Mouse (Mus musculus): ENCODE results near the gene D430041D05Rik.

The D430041D05Rik gene

DNA sequence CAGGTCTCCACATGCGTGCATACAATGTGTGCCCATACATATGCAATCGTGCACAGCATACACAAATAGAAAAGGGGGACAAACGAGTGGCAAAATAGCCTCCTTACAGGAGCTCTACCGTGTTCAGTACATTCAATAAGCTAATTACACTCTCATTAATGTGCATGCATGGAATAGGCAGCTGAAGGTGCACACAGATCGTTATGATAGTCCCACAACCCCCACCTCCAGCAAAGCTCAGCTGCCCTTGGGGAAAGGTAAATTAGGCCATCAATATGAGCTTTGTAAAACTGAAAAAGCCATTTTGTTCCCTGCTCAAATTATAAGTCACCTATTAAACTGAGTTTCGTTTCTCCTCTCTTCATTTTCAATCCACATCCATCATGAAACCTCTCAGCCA is 75.0 kb downstream of the D430041D05Rik start:
- 66% methylated on average over 6 of the region's 6 CpGs for WGBS

DNA sequence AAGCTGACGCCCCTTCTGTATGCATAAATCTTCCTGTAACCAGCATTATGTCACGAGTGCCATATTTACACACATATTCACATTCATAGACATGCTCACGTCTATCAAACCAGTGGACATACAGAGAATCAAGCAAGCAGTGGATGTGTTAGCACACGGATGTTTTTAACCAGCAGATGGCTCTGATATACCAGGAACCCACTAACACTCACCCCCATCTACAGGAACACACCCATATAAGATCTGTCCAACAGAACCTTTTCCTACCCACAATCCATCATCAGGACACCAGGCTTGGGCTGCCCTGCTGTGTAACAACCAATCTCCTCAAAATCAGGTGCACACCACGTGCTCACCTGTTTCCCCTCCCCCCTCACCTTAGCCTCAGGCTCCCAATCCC is 76.9 kb downstream of the D430041D05Rik start:
- WGBS = 37% methylated on average over 5 of the region's 5 CpGs

DNA sequence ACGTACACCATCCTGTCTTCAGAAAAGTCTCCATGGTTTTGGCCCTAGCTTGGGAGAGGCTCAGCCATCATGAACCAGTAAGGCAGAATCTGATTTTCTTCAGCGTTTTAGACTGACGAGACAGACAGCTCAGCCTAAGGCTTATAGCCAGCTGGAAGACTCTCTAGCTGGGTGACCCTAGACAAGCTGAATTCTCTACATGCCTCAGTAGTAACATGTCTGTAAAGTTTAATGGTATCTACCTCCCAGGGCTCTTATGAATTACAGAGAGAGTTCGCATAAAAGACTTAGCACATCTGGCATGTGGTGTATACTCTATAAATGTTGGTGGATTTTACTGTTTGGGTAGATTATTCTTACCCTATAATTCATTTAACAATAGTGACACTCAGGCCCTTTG is 78.1 kb downstream of the D430041D05Rik start:
- 57% methylated on average over 4 of the region's 4 CpGs for WGBS

DNA sequence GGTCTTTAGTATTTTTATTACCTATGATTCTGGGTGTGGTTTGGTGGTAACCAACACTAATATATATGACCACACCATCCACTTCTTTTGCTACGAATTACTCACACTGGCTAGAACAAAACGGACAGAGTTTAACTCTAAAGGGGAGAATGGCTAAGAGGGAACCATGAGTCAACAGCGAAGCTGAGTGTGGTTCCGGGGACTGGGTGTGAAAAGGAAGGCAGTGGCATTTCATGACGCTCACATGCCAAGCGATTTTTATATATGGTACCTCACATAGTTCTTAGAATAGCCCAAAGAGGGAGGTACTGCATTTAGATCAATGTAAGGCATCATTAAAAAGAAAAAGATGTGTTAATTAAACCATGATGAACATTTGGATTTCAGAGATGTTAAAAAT is 79.6 kb downstream of the D430041D05Rik start:
- WGBS = 54% methylated on average over 6 of the region's 6 CpGs

- WGBS = 43% methylated on average over 16 of the region's 16 CpGs
These were observed 83.6 kb downstream of the D430041D05Rik start for GRCm38 (mm10) chr2:104327116-104327794.

- WGBS = 45% methylated on average over 6 of the region's 6 CpGs
These were observed 87.0 kb downstream of the D430041D05Rik start for GRCm38 (mm10) chr2:104323773-104324172.

DNA sequence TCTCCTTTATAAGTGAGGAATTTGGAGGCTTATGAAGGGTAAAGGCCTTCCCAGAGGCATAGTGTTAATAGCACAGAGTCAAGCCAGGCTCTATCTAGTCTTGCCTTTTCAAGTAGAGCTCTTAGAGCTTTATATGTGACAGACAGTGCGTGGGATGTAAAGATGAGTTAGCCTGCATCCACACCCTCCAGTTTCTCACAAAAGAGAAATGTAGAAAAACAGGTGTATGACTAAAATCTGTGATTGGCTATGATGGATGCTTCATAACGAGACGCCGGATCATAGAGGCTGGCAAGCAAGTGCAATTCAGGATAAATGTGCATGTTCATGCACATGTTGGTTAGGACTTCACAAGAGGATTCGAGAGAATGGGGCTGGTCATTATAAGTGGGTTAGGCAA is 87.5 kb downstream of the D430041D05Rik start:
- WGBS = 43% methylated on average over 5 of the region's 5 CpGs

- WGBS = 58% methylated on average over 13 of the region's 13 CpGs
These were observed 90.7 kb downstream of the D430041D05Rik start for GRCm38 (mm10) chr2:104320061-104320624.

- WGBS = 77% methylated on average over 10 of the region's 10 CpGs
These were observed 91.4 kb downstream of the D430041D05Rik start for GRCm38 (mm10) chr2:104319443-104319842.

- 29% methylated on average over 8 of the region's 8 CpGs for WGBS
These were observed 91.9 kb downstream of the D430041D05Rik start for GRCm38 (mm10) chr2:104318881-104319280.

GRCm38 (mm10) chr2:104318259-104318658 is 92.6 kb downstream of the D430041D05Rik start:
- 58% methylated on average over 2 of the region's 2 CpGs for WGBS

- 34% methylated on average over 6 of the region's 6 CpGs for WGBS
These were observed 93.2 kb downstream of the D430041D05Rik start for GRCm38 (mm10) chr2:104317631-104318030.

GRCm38 (mm10) chr2:104316483-104316882 is 94.3 kb downstream of the D430041D05Rik start:
- 72% methylated on average over 8 of the region's 8 CpGs for WGBS

DNA sequence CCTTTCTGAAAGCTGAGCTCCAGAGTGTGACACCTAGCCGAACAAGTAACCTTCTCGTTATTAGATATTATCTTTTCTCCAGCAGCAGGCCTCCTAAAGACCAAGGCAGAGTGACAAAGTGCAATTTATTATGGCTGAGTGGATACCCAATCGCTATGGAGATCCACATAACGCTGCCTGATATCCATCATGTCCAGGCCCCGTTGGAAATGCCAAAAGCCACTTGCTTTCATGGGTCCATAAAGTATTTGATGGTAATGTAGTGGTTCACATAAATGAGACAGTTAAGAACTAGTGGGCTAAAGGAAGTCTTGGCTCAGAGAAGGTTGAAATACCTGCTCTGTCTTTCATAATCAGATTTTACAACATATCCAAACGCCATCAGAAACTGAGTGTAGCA is 97.6 kb downstream of the D430041D05Rik start:
- 84% methylated on average over 6 of the region's 6 CpGs for WGBS

DNA sequence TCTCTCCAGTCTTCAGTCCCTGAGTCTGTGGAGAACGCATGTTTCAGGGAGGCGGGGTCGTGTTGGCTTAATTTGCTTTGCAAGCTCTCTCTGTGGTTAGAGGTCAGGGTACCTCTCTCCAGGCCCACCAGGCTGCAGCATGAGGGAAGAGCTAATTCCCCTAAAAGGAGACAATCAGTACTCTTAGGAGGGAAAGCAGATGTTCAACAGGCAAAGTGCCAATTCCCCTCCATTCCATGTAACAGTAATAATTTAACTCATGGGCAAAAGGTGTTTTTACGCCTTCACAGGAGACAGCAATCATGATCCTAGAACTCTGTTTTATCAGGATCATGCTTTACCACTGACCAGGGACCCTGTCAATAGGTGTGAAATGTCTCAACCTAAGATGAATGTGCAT is 103.7 kb downstream of the D430041D05Rik start:
- 80% methylated on average over 4 of the region's 4 CpGs for WGBS

DNA sequence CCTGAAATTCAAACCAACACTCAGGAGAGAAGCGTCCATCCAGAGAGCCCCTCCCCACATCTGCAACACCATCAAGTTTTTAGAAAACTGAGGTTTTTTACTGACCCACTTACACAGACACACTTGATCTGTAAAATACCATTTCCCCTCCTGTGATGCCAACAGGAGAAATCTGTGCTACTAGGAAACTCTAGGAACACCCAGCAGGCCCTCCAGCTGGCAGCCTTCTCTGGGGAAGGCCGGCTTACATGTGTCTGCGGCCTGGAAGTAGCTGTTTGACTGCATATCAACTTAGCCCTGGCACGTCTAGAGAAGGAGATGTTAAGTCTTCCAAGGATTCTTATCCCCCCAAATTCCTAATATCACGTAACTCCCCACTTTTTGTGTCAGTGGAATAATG is 105.1 kb downstream of the D430041D05Rik start:
- 53% methylated on average over 5 of the region's 5 CpGs for WGBS

GRCm38 (mm10) chr2:104299912-104300311 is 110.9 kb downstream of the D430041D05Rik start:
- 26% methylated on average over 1 of the region's 1 CpGs for WGBS

DNA sequence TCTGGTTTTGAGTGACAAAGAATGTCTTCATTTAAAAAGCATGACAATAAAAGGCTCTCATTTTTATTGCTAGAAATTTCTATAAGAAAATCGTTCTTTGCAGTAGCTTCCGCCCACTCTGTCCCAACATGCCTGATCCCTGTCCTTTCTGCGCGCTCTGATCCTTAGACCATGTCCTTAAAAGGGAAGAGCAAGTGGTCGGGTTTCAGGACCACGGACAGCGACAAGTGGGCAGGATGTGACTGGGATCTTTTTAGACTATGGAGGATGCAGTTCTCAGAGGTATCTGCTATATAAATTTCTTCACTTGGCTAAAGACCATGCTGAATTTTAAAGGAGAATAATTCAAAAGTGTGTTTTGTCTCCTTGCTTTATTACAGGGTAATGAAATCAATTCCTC is 111.7 kb downstream of the D430041D05Rik start:
- 19% methylated on average over 7 of the region's 7 CpGs for WGBS

DNA sequence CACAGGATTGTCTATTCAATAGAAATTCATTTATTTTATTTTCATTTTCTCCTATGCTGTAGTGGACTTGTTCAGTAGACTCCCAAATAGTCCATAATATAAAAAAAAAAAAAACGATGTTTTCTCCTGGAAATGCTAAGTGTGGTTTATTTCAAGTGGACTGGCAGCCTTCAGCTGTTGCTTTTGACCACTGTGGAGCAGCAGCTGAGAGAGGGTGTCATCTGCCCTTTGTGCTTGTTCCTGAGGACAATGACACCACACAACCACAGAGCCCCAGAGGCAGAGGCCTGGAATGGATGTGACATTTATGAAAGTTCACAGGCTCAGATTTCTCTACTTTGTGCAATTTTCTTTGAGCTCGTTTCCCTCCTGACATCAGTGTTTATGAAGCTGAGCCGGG is 124.0 kb downstream of the D430041D05Rik start:
- WGBS = 63% methylated on average over 3 of the region's 3 CpGs

GRCm38 (mm10) chr2:104283401-104283955 is 127.3 kb downstream of the D430041D05Rik start:
- 46% methylated on average over 8 of the region's 8 CpGs for WGBS

- 51% methylated on average over 2 of the region's 2 CpGs for WGBS
These were observed 128.0 kb downstream of the D430041D05Rik start for GRCm38 (mm10) chr2:104282835-104283234.

- 50% methylated on average over 4 of the region's 4 CpGs for WGBS
These were observed 143.8 kb downstream of the D430041D05Rik start for GRCm38 (mm10) chr2:104267049-104267448.

DNA sequence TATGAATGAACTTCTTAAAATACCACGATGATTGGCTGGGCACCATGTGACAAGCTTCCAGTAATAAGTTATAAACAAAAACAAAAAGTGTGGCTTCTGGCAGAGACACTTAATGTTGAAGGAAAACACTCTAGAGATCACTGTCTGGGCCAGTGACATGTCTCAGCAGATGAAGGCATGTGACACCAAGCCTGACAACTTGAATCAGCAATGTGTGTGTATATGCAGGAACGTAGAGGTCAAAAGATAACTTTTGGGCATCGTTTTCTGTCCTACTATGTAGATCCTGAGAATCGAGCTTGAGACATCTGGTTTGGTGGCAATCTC is 149.1 kb downstream of the D430041D05Rik start:
- WGBS = 56% methylated on average over 4 of the region's 4 CpGs
